Mouse (Mus musculus): ENCODE data around the gene Larp1b.

DNA sequence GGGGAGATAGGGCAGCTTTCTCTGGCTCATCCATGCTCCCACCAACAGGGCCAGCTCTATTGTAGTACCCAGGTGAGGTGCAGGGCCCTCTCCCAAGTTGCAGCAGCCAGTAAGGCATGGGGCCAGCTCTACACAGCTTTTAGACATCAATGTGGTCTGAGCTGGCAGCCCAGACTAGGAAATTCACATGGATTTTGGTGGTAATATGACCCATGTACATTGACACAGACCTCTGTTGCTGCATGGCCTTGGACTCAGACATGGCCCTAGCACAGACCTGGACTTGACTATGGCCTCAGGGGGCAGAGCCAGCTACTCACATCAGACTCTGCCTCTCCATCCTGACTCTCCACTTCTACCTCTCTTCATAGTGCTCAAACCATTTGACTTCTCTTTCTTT is 9.2 kb downstream of the Larp1b start:
- TF ChIP-seq CTCF (IDR thresholded peaks at IDR 0.05; ENCODE audit: low read depth), result no peak
- TF ChIP-seq EP300 (optimal IDR thresholded peaks at IDR 0.05), result no peak
